Mouse (Mus musculus) gastrocnemius, postnatal 4 days (tissue): ENCODE measurements around the gene Ccdc69. TPM values are rescaled to one million over a fixed set of nuclear protein-coding genes. Genes with fewer than 3 reads are reported as not detected.

ENCODE experiments used
- DNase-seq, 2 experiments: peaks; one replicate each; pipeline ENCODE4 v3.0.0; 2021 to 2022; ENCODE audit warnings: low spot score in 2 of 2, mixed read lengths in 2 of 2
- total RNA-seq, 2 experiments: library from RNA; stranded (reverse); gene quantifications; 2 replicates each; pipeline ENCODE4 v1.2.3; 2021

The Ccdc69 gene
- total RNA-seq, 2 experiments from 2014 or later, result 13.2 to 17.9 TPM

DNA sequence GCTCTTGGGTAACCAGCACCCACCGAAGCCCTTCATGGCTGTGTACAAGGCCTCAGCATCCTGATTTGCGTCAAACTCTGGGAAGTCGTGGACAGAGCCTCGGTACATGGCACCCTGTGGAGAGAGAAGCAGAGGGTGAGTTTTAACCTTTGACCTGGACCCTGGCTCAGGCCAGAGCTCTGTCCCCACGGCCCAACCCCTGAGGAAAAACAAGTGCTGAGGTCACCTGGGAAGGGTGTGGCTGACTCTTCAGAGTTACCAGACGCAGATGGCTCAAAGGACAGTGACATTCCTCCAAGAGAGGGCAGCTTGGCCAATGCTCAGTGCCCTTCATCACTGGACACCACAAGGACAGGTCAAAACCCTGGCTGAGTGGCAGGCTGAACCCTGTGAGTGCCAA, 64.1 kb downstream of the Ccdc69 start:
- DNase-seq, result no peak

DNA sequence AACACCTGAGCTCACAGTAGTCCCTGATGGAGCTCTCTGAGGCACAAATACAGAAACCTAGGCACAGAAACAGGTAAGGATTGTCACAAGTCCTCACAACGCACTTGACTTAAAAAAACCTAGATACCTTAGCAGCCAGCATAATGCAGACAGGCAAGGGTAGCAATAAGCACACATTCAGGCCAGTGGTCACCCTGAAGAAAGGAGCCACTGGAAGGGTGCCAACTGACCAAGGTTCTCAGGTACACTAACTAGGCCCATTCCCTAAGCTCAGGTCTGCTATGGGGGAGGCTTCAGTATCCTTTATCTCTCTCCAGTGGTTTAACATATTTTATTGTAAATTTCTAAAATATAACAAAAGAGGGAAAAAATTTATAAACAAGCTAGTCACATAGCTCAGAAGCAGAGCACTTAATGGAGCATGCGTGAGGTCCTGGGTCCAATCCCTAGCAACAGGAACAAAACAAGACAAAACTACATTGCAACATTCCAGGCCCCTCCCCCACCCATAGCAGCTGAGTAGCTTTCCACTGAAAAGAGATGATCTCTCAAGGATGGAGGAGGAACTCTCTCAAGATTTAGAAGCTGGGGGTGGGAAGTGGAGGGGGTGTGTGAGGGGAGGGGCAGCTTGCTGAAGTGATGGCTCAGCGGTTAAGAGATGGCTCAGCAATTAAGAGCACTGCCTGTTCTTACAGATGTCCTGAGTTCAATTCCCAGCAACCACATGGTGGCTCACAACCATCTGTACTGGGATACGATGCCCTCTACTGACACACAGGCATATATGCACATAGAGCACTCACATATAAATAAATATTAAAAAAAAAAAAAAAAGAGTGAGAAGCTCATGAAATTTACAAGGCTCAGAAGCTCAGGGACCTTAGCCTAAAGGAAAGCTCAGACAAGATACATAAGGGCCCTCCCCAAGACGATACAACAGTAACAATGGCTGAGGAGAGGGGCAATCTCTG, 65.1 kb downstream of the Ccdc69 start:
- no peak for DNase-seq

- no peak for DNase-seq
These were observed 66.5 kb downstream of the Ccdc69 start for GRCm38 (mm10) chr11:55011440-55011839.

- DNase-seq, result no peak
These were observed 69.7 kb downstream of the Ccdc69 start for GRCm38 (mm10) chr11:55008230-55008629.

DNA sequence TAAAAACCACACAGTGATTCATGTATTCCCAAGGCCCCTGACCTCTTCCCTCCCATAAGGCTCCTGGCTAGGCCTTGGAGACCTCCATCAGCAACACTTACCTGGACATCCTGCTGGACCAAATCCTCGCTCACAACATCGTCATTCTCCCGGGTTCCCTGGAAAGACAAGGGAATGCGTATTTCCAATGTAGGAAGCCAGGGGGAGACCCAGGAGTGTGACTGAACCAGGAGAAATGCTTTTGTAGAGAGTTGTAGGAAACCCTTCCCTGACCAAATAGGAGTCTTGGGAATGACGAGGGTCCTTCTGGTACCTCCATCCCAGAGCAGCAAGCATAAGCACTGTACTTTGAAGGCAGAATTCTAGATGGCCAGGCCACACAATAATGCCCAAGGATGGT, 72.2 kb downstream of the Ccdc69 start:
- DNase-seq, result no peak

DNA sequence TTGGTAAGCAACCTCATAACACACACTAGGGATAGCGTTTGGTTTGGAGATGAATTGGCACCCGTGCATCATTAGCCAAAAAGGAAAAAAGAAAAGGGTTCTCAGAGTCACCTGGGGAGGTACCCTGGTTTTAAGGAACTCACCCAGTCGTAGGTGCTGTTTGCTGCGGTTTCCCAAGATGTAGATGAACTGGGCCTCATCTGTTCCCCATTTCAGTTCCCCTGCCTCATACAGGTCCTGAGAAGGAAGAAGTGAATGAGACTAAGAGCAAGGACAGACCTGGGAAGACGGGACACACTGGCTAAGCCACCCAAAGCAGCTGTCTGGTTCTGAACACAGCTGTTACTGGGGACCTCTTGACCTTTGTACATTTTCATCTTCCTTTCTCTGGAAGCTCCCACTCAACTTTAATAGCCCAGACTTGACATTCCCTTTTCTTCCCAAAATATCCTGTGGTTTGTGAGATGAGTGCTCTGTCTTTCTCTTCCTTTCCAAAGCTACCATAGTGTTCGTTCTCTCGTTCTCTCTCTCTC, 72.9 kb downstream of the Ccdc69 start:
- DNase-seq, result no peak

Other genes with a start within 250 kb of the Ccdc69 start
- gene Lyrm7, start 217.2 kb downstream of the Ccdc69 start, total RNA-seq, result 10 to 100 TPM; 12.2 to 18.9 TPM
- gene Hint1, start 211.7 kb downstream of the Ccdc69 start, total RNA-seq, result 100 to 1,000 TPM; 291 TPM
- 10 to 100 TPM; 26.2 to 33.7 TPM for gene Gpx3, start 175.7 kb downstream of the Ccdc69 start, total RNA-seq
- gene Tnip1, start 115.2 kb downstream of the Ccdc69 start, total RNA-seq, result 10 to 100 TPM; 44.4 to 51.3 TPM
- 100 to 1,000 TPM; 466 to 474 TPM for gene Anxa6, start 44.7 kb downstream of the Ccdc69 start, total RNA-seq
- gene Gm2a, start 20.0 kb upstream of the Ccdc69 start, total RNA-seq, result 10 to 100 TPM; 15.4 to 15.8 TPM
- not detected for gene Slc36a3, start 73.6 kb upstream of the Ccdc69 start, total RNA-seq
- 1 to 10 TPM; 4.2 to 5.6 TPM for gene Slc36a2, start 106.9 kb upstream of the Ccdc69 start, total RNA-seq
- gene Slc36a1, start 126.2 kb upstream of the Ccdc69 start, total RNA-seq, result 10 to 100 TPM in 1 of 2 experiments, 1 to 10 TPM in 1; 9.6 to 11.1 TPM